Mouse (Mus musculus) E14TG2a.4 (cell line): ENCODE data around the gene Myo1g.

ENCODE experiments used
- H3K27me3 ChIP-seq: 2 replicates; pipeline ENCODE4 v1.6.1; 2014; ENCODE audit warnings: low read length, control low read depth; ENCODE audit not compliant: insufficient read depth
- H3K36me3 ChIP-seq: 2 replicates; pipeline ENCODE4 v1.6.1; 2014; ENCODE audit warnings: low read length, control low read depth; ENCODE audit not compliant: insufficient read depth
- H3K4me1 ChIP-seq: replicated peaks from 2 replicates; pipeline ENCODE4 v1.6.1; 2014; ENCODE audit warnings: low read depth, low read length, control low read depth
- H3K4me3 ChIP-seq: replicated peaks from 2 replicates; pipeline ENCODE4 v1.5.1; 2014; ENCODE audit warnings: mild to moderate bottlenecking, low read length
- H3K9me3 ChIP-seq: 2 replicates; pipeline ENCODE4 v1.6.1; 2014; ENCODE audit warnings: low read length, control low read depth
- CTCF ChIP-seq: conservative IDR thresholded peaks from 2 replicates; pipeline ENCODE4 v1.5.1; 2014; ENCODE audit warnings: low read length
- NANOG ChIP-seq: IDR thresholded peaks from 2 replicates; pipeline ENCODE4 v1.6.1; 2014; ENCODE audit warnings: borderline replicate concordance, low read length, mixed read lengths
- POU5F1 ChIP-seq: IDR thresholded peaks from 2 replicates; pipeline ENCODE4 v1.6.1; 2014; ENCODE audit warnings: low read length, borderline replicate concordance

Gene Myo1g

GRCm38 (mm10) chr11:6520507-6521173 lies at the start of gene Myo1g:
TSS of gene Myo1g (minus strand) at chr11:6520965.
- Histone ChIP-seq H3K4me3 (peak within 1 kb of the TSS; percentile 41; the same call in 1 of the 2 replicates), H3K36me3 (peaks cover 40% of the 10 kb centered on the region), H3K9me3 (no peaks in the 10 kb centered on the region), H3K27me3 (no peaks in the 10 kb centered on the region), H3K4me1 (peaks cover 54% of the 10 kb centered on the region)
- TF ChIP-seq NANOG, result no peak
- TF ChIP-seq CTCF, result no peak
- TF ChIP-seq POU5F1, result no peak

GRCm38 (mm10) chr11:6569410-6569777 lies 48.6 kb upstream of the Myo1g start:
- TF ChIP-seq POU5F1 (no peak), NANOG (no peak), CTCF (no peak)
- peaks cover 33% of the 10 kb centered on the region for H3K4me1 ChIP-seq
- no peak overlapping the region for H3K4me3 ChIP-seq
- H3K36me3 ChIP-seq, result peaks cover 49% of the 10 kb centered on the region
- no peaks in the 10 kb centered on the region for H3K27me3 ChIP-seq
- H3K9me3 ChIP-seq, result no peaks in the 10 kb centered on the region

GRCm38 (mm10) chr11:6568584-6569409 lies 48.0 kb upstream of the Myo1g start:
- Histone ChIP-seq H3K9me3 (no peaks in the 10 kb centered on the region), H3K4me1 (peaks cover 33% of the 10 kb centered on the region), H3K27me3 (no peaks in the 10 kb centered on the region), H3K4me3 (no peak overlapping the region), H3K36me3 (peaks cover 54% of the 10 kb centered on the region)
- no peak for TF ChIP-seq CTCF
- no peak for TF ChIP-seq NANOG
- no peak for TF ChIP-seq POU5F1

- H3K27me3 ChIP-seq, result no peaks in the 10 kb centered on the region
- TF ChIP-seq NANOG (no peak), POU5F1 (no peak), CTCF (no peak)
- H3K4me3 ChIP-seq, result no peak overlapping the region
- no peaks in the 10 kb centered on the region for H3K9me3 ChIP-seq
- H3K4me1 ChIP-seq, result peaks cover 33% of the 10 kb centered on the region
- H3K36me3 ChIP-seq, result peaks cover 56% of the 10 kb centered on the region
Measured at GRCm38 (mm10) chr11:6567951-6568350, 47.2 kb upstream of the Myo1g start.

- TF ChIP-seq NANOG (no peak), POU5F1 (no peak), CTCF (no peak)
- H3K36me3 ChIP-seq, result peaks cover 61% of the 10 kb centered on the region
Measured at GRCm38 (mm10) chr11:6566496-6566895, 45.7 kb upstream of the Myo1g start.

GRCm38 (mm10) chr11:6563201-6563600 lies 42.4 kb upstream of the Myo1g start:
- no peaks in the 10 kb centered on the region for H3K27me3 ChIP-seq
- no peak overlapping the region for H3K4me3 ChIP-seq
- peaks cover 49% of the 10 kb centered on the region for H3K36me3 ChIP-seq
- H3K9me3 ChIP-seq, result no peaks in the 10 kb centered on the region
- no peak for TF ChIP-seq CTCF
- TF ChIP-seq NANOG, result no peak
- no peak for TF ChIP-seq POU5F1
- peaks cover 45% of the 10 kb centered on the region for H3K4me1 ChIP-seq

More at GRCm38 (mm10) chr11:6566496-6566895, 45.7 kb upstream of the Myo1g start:
- H3K27me3 ChIP-seq, result no peaks in the 10 kb centered on the region
- H3K4me3 ChIP-seq, result no peak overlapping the region
- no peaks in the 10 kb centered on the region for H3K9me3 ChIP-seq
- H3K4me1 ChIP-seq, result peaks cover 44% of the 10 kb centered on the region

GRCm38 (mm10) chr11:6562359-6562758 lies 41.6 kb upstream of the Myo1g start:
- no peak for TF ChIP-seq NANOG
- TF ChIP-seq CTCF, result no peak
- TF ChIP-seq POU5F1, result no peak
- H3K4me3 ChIP-seq, result no peak overlapping the region
- H3K9me3 ChIP-seq, result no peaks in the 10 kb centered on the region
- H3K4me1 ChIP-seq, result peaks cover 49% of the 10 kb centered on the region
- peaks cover 49% of the 10 kb centered on the region for H3K36me3 ChIP-seq
- no peaks in the 10 kb centered on the region for H3K27me3 ChIP-seq

- Histone ChIP-seq H3K4me1 (peaks cover 55% of the 10 kb centered on the region), H3K36me3 (peaks cover 55% of the 10 kb centered on the region), H3K27me3 (no peaks in the 10 kb centered on the region), H3K9me3 (no peaks in the 10 kb centered on the region), H3K4me3 (no peak overlapping the region)
- no peak for TF ChIP-seq CTCF
Measured at GRCm38 (mm10) chr11:6561474-6561873, 40.7 kb upstream of the Myo1g start.

GRCm38 (mm10) chr11:6560655-6561360 lies 40.0 kb upstream of the Myo1g start:
- Histone ChIP-seq H3K4me3 (no peak overlapping the region), H3K9me3 (no peaks in the 10 kb centered on the region)
- TF ChIP-seq POU5F1, result no peak
- TF ChIP-seq NANOG, result no peak
- TF ChIP-seq CTCF, result no peak

More at GRCm38 (mm10) chr11:6560655-6561360, 40.0 kb upstream of the Myo1g start:
- peaks cover 51% of the 10 kb centered on the region for H3K36me3 ChIP-seq
- H3K27me3 ChIP-seq, result no peaks in the 10 kb centered on the region
- peaks cover 62% of the 10 kb centered on the region for H3K4me1 ChIP-seq
